Mouse (Mus musculus) fat pad, adult 2 months (tissue): ENCODE data around the gene Brd9.
"Not testable (repeated sequence)": the region's sequence is repeated elsewhere in the genome, so short reads cannot be mapped to it uniquely, and the experiment has no call there.

ENCODE experiments used
- DNase-seq: peaks from one replicate; pipeline ENCODE4 v3.0.0-alpha.2; 2011; ENCODE audit warnings: low read depth, low spot score; ENCODE audit errors: extremely low read depth

Gene Brd9

DNA sequence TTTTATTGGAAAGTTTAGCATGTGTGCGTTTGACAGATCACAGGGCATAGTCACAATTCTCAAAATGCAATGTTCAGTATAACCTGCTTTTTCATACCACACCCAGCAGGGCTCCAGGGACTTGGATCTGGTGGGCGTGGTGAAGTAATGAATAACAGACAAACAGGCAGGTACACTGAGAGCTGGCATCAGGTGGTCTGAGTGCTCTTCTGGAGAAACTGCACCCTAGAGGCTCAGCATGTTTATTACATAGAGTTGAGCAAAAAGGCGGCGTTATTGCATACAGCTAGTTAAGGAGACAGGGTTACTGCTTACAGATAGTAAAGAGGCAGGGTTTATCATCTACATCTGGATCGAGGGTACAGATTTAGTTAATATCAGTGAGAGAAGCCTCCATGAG lies 52.7 kb downstream of the Brd9 start:
- no peak for DNase-seq

DNA sequence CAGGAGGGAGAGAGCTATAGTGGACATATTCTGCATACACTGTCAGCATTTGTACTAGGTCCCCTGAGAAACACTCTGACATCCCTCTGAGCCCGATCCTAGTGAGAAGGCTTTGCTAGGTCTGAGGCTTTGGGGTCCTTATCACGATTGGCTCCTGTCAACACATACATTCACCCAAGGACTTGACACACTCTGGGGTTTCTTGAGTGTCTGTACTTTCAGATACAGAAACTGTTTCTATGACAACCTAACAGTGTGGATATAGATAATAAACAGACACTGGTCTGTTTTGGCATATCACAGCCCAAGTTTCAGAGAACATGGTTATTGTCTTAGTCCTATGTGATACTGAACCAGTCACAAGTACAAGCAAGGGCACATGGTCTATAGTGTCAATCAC lies 53.1 kb downstream of the Brd9 start:
- no peak for DNase-seq

DNA sequence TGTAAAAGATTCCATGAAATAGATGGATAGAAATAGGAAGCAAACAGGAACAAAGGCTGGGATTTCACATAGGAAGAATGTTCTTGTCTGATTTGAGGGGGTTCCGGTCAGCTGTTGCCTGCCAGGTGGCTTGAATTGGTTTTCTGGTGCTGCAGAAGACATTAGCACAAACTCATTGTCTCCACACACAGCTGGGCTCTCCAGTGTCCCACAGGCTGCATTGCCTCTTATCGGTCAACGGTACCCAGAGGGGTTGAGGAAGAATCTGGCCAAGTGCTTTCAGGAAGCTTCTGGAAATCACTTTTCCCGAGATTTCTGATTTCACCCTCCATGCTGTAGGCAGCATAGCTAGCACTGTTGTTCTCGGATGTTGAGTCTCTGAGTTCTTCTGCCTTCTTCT lies 53.7 kb downstream of the Brd9 start:
- no peak for DNase-seq

DNA sequence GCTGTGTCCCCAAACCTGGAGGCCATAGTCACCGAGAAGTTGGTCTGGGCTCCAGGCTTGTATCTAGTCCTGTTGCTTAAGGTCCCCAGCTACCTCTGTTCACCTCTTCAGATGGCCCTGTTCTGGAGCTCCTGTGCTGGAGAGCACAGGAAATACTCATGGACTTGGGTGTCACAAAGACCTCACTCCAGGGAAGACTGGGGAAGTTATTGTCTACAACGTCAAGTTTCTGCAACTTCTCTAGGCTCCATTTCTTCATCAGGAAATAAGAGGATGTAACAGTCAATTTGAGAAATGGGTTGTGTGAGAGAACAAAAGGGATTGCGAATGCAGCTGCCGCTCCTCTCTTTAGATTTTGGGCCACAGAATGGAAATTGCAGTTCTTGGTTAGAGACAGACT lies 58.8 kb downstream of the Brd9 start:
- no peak for DNase-seq

DNA sequence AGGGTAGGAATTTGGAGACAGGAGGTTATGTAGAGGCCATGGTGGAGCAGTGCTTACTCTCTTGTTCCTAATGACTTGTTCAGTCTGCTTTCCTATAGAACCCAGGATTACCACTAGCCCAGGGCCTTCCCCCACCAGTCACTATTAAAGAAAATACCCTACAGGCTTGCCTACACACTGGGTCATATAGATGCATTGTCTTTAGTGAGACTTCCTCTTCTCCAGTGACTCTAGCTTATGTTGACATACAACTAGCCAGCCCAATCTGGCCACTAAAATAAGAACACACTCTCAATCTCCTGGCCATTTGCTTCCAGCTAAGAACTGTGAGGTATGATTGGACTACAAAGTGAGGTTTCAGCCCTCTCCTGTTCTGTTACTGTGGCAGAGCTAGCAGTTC lies 62.9 kb downstream of the Brd9 start:
- no peak for DNase-seq

DNA sequence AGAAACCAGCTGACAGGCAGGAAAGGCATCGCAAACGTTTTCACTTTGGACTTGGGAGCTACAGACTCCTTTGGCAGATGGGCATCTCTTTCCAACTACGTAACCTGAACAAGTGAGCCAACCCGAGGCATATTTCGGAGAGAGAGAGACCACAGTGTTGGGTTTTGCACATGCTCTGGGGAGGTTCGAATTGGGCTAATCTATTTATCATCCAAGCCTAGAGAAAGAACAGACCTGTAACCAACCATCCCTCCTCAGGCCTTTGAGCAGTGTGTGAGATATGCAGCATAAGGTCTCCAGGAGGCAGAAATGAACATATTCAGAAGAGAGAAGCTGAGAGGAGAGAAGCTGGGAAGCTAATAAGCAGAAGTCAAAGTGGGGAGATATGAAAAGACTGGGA lies 63.4 kb downstream of the Brd9 start:
- DNase-seq, result no peak

DNA sequence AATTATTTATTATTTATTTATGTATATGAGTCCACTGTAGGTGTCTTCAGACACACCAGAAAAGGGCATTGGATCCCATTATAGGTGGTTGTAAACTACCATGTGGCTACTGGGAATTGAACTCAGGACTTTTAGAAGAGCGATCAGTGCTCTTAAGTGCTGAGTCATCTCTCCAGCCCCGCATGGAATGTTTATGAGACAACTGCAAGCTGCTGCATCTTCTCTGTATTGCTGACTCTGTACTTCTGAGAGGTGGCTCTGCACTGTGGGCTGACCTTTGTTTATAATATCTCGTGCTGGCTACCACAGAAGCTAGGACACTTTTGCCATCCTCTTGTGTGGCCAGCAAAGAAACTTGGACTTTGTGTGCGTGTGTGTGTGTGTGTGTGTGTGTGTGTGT lies 63.9 kb downstream of the Brd9 start:
- no peak for DNase-seq

DNA sequence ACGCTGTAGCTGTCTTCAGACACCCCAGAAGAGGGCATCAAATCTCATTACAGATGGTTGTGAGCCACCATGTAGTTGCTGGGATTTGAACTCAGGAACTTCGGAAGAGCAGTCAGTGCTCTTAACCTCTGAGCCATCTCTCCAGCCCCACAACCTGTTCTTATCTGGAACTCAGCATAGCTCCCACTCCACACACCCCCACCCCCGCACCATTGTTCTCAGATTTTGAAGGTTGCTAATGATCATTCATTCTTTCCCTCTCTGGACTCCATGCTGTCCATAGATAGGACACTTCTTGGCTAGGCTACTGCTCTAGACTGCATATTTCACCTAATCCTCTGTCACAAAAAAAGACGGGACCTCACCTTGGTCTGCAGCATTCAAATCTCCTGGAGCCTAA lies 69.3 kb downstream of the Brd9 start:
- not testable (repeated sequence) for DNase-seq

DNA sequence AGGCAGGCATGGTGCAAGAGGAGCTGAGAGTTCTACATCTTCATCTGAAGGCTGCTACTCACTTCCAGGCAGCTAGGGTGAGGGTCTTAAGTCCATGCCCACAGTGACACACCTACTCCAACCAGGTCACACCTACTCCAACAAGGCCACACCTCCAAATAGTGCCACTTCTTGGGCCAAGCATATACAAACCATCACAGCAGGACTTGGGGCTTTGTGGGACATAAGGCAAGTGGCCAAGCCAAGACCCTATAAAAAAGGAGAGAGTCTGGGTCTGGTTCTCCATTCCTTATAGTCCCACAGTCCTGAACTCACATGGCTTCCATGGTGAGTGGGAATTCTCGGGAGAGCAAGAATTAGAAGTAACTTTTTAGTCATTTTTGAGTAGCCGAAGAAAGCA lies 70.6 kb downstream of the Brd9 start:
- not testable (repeated sequence) for DNase-seq

DNA sequence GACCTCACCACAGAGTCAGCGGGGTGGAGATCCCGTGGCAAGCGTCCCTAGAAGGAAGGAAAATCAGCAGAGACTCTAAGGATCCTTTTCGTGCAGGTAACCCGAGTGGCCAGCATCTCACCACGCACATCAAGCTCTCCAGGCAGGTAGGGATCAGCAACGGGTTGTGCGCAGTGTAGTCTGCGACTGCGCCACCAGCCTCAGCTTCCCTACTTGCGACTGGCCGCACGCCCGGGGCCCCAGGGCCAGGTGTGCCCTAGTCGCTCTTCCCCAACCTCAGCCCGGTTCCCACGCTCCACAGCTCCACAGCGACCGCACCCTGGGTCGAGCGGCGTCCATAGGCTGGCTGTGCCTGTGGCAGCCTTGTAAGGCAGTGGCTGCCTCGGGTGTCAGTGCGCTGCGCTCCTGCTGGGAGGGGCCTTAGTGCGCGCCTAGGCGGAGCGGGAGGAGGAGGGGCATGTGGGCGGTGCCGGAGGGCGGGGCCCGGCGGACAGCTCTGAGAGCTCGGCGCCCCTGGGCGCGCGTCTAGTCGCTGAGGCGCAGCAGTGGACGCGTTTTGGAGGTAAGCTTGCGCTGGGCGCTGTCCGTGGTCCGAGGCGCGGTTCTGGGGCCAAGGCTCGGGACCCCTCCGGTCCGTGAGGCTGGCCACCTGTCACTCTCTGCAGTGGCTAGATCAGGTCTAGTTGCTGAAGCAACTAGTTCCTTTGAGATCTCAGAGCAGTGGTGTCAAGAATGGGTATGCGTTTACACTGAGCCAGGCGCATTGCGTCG lies 71.5 kb downstream of the Brd9 start, which contains the start of gene Tppp:
Gene Tppp, plus strand, starts transcription at position 460 of the 771 bp plus-strand sequence.
- DNase-seq, result no peak

DNA sequence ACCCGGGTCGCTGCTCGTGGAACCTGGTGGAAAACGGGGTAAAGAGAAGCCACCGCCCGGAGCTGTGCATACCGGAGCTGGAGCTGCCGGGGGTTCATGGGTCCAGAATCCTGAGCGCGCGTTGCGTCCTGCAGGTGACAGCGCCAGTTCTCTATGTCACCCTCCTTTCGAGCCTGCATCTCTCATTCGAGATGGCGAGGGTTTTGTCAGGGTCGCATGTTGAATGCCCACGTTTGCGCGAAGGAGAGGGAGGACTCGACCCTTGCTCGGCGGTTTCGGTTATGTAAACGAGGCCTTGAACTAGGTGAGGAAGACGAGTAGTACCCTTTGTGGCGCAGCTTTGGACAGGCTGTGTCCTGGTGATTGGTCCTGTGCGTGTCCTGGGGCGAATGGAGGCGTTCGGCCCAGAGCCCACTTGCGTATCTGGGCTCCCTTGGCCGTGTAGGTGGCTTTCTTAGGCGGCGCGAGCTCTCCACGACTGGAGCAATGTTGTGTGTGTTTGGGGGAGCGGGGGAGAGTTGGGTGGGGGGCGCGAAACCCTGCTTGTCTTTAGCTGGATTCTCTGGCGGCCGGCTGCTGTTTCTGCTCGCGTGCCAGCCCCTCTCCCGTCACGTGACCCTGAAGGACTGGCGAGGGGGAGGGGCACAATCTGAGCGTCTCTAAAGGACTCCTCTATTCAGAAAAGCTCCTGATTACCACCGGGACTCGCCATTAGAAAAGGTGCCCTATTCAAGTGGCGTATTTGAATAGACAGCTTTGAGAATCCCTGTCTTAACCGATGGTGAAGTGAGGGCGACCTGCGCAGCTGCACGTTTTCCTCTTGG lies 72.4 kb downstream of the Brd9 start:
- DNase-seq, result no peak
